Mouse (Mus musculus) adrenal gland, adult (tissue): ENCODE measurements at regions not wholly inside any gene's neighbourhood (a gene's known extent, or its start where the extent isn't known, plus 50 kb on each side); places are given as distances from the start of the nearest gene placed in this dataset.
A peak's percentile ranks its signal among the peaks of the same experiment; 100 is the strongest.

Experiments used
- DNase-seq, 2 experiments: peaks; one replicate each; pipeline ENCODE4 v3.0.0; 2022 to 2023; ENCODE audit warnings: low spot score in 1 of 2; ENCODE audit not compliant: inconsistent age in 2 of 2

DNA sequence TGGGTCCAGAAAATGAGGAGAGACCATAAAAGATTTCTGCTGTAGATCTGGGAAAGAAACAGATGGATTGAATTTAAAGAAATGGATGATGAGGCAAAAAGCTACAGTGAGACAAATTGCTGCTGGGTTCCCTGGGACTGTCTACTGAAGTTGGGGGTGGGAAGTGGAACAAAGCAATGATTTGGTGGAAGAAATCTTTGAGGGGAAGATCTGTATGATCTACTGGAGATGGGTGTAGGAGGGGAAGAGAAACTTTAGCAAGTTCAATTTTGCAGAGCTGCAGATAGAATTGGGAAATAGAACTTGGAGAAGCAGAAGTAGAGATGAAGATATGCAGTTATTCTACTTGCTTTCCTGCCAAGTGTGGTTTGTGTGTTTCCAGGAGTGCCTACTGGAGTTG, 5478.8 kb downstream of the 9330182O14Rik start:
- no peak for DNase-seq

DNA sequence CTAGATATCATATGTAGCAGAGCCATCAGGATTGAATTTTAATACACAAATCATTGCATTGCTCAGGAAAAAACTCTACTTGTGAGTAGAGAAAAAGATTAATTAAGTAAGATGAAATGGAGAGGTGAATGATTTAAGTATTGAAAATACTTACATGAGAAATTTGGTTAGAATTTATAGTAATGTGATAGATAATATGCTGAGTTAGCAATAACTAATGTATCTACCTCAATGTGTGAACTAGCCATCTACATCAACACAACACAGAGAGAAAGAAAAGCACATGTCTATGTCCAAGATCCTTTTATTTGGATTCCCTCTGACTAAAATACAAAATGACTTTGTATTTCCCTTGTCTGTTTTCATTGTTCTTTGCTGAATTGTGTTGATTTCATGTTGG, 5512.1 kb downstream of the 9330182O14Rik start:
- no peak for DNase-seq

DNA sequence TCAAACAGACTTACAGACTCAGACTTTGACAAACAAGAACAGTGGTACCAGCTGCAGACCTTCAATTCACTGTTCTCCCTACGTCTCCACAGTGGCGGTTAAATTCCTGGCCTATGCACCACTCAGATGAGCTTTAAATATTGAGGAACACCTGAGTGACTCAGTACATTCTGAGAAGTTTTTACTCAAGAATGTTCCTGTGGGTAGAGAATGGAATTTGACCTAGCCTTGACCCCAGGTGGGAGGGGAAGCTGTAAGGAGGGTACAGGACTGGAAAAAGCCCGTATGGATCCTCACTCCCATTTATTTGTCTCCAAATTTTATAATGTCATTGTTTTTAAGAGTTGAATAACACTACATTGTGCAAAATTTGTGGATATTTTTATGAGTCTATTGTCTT, 5529.4 kb downstream of the 9330182O14Rik start:
- no peak for DNase-seq

DNA sequence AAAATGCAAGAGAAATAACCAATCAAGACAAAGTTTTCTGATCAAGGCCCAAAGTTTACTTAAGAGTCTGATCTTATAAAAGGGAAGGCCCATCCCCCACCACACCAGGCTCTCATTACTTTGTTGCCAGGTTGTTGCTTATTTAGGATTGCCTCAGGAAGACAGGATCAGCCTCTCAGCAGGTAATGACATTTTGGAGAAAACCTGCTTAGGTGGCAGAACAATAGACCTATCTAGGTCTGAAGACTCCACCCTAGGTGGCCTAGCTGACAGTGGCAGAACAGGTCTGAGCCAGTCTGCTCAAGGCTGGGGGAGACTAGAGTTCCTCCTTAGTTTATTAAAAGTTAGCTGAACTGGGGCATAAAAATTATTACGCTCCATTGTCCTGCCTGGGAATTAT, 5555.3 kb downstream of the 9330182O14Rik start:
- DNase-seq: no peak

DNA sequence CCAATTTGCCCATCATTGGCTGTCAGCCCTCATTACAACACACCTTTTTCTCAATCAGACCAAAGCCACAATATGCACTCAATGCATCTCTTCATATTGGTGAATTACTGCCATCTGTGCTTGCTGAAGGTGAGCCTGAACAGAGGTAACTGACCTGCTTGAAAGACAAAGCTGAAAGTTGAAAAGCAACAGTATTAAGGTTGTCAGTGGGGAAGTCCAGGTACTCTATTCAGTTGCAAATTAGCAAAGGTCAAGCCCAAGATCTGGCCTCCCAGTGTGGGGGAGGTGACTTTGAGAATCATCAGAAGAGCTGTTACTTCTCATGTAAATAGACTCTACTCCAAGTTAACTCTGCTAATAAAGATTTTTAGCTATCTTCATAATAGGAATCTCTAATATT, 5555.9 kb downstream of the 9330182O14Rik start:
- no peak for DNase-seq

DNA sequence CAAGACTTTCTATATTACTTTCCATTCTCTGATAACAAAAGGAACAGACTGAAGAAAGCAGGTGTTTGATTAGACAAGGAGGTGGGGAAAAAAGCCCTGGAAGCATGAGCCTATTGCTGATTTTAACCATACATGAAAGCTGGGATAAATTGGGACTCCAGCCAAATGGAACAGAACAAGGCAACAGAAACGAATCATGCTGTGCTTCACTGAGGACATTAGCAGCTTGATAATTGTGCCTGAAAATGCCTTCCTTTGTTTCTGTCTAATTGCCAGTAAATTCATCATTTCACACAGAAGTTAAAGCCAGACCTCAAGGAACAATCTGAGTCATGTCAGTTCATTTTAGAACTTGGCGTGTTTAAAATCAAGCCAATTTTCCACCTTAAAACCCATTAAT, 5576.9 kb downstream of the 9330182O14Rik start:
- no peak for DNase-seq

DNA sequence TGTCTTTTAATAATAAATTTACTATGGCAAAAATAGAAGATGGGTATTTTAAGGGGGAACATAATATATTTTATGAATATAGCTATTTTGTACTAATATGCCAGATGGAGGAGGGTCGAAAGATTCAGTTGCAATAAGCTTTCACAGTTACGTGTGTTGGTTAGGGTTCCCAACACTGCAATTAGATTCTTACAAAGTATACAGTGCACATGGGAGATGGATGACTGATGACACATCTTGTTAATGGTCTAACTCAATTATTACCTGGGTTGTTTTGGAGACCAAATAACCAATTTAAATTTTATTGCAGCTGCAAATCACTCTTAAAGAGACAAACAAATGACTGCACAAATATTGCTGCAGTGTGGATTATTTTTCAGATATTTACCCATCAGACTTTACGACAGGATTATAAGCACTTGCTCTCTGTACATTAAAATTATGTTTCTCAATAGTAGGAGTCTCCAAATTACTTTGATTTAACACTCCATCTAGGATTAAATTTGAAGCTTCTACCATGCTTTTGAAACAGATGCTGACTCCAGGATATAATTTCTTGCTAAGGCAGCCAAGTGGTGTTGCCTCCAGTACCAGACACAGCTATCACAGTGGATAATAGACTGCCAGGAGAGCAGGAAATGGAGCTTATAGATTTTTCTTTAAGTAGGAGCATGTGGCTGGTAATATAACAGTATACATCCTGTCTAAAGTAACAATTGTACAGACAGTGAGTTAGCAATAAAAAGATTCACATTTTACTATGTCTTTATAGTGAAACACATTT, 5596.4 kb downstream of the 9330182O14Rik start:
- peak in 1 of 2 experiments; percentile 7 for DNase-seq

DNA sequence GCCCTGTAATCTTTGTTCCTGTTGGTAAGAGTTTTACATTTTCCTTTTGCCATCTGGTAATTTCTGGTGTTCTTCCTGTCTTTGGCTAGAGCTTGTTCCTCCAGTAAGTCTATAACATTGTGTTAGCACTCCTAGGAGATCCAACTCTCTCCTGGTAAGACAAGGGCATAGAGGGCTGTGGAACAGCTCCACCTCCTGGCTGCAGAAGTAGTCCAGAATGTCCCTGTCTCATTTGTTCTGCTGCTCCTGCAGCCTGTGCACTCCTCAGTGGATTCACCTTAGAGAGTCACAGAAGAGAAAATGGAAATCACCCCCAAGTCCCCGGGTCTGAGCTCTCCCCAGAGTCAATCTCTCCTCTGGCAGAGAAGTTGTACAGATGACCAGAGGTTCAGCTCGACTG, 5629.1 kb downstream of the 9330182O14Rik start:
- peak in 1 of 2 experiments; percentile 22 for DNase-seq
